Mouse (Mus musculus) brown adipose tissue, adult 24 weeks (tissue): Measurements from ENCODE around the gene C2cd6. TPM values are rescaled to one million over a fixed set of nuclear protein-coding genes. Genes with fewer than 3 reads are reported as not detected.

Source experiments
- H3K27ac ChIP-seq: fragments of 200-500 bp; replicated peaks from 2 replicates; pipeline ENCODE4 v1.5.1; 2012; ENCODE audit warnings: low read depth, mild to moderate bottlenecking, low read length
- H3K4me1 ChIP-seq: fragments of 200-500 bp; 2 replicates; pipeline ENCODE4 v1.6.1; 2012; ENCODE audit warnings: low read length, mixed read lengths; ENCODE audit not compliant: control insufficient read depth, insufficient read depth, insufficient read length
- H3K4me3 ChIP-seq: fragments of 200-500 bp; 2 replicates; pipeline ENCODE4 v1.5.1; 2012; ENCODE audit warnings: low read depth, mild to moderate bottlenecking, low read length, moderate library complexity; ENCODE audit not compliant: insufficient read depth
- polyA plus RNA-seq: library from polyadenylated mRNA; stranded (reverse); fragments of >200 nt; gene quantifications from 2 replicates; pipeline ENCODE4 v1.2.4, GENCODE M21; 2012; ENCODE audit not compliant: missing spikeins, insufficient read depth, insufficient read length

The C2cd6 gene
- polyA plus RNA-seq, 1 experiment: not detected

GRCm38 (mm10) chr1:59009250-59009649 is 85.5 kb downstream of the C2cd6 start:
- Histone ChIP-seq H3K4me1 (no peaks in the 10 kb centered on the region), H3K27ac (no peak overlapping the region), H3K4me3 (no peak overlapping the region)

Other genes starting within 250 kb of the C2cd6 start
- gene Trak2, start 121.5 kb downstream of the C2cd6 start, polyA plus RNA-seq: 24.9 and 35.7 TPM in 2 replicates
- 53.2 and 63.6 TPM in 2 replicates for gene Stradb, start 121.4 kb downstream of the C2cd6 start, polyA plus RNA-seq
- 4.3 and 5.6 TPM in 2 replicates for gene Tmem237, start 25.5 kb upstream of the C2cd6 start, polyA plus RNA-seq
- gene Mpp4, start 68.5 kb upstream of the C2cd6 start, polyA plus RNA-seq: 0.71 TPM in 1 of 2 replicates, not detected in the other
- gene Als2, start 142.3 kb upstream of the C2cd6 start, polyA plus RNA-seq: 5.2 and 5.4 TPM in 2 replicates
- not detected in 2 replicates for gene Cdk15, start 162.0 kb upstream of the C2cd6 start, polyA plus RNA-seq